Mouse (Mus musculus) spleen, postnatal 14 days (tissue): Measurements from ENCODE around the gene Tmc8.
"Not testable (repeated sequence)": the region's sequence is repeated elsewhere in the genome, so short reads cannot be mapped to it uniquely, and the experiment has no call there.

ENCODE experiments used
- DNase-seq, 2 experiments: peaks; one replicate each; pipeline ENCODE4 v3.0.0; 2021 to 2022; ENCODE audit warnings: low spot score in 2 of 2

Tmc8 gene

GRCm38 (mm10) chr11:117794035-117794551 is 12.2 kb downstream of the Tmc8 start:
- DNase-seq: no peak

GRCm38 (mm10) chr11:117796954-117797353 is 15.1 kb downstream of the Tmc8 start:
- DNase-seq: no peak

- DNase-seq: peak; percentile 40 to 58
Measured at GRCm38 (mm10) chr11:117797511-117798159, 15.8 kb downstream of the Tmc8 start, which contains the start of gene 6030468B19Rik. TSS of gene 6030468B19Rik (plus strand) at chr11:117797660.

GRCm38 (mm10) chr11:117798160-117798541 is 16.3 kb downstream of the Tmc8 start:
- DNase-seq: no peak

GRCm38 (mm10) chr11:117799174-117799573 is 17.3 kb downstream of the Tmc8 start:
- no peak for DNase-seq

GRCm38 (mm10) chr11:117800038-117800437 is 18.2 kb downstream of the Tmc8 start:
- DNase-seq: no peak

GRCm38 (mm10) chr11:117801650-117802049 is 19.8 kb downstream of the Tmc8 start:
- no peak for DNase-seq

GRCm38 (mm10) chr11:117803166-117803688 is 21.4 kb downstream of the Tmc8 start:
- DNase-seq: no peak

GRCm38 (mm10) chr11:117806781-117807180 is 24.9 kb downstream of the Tmc8 start:
- no peak for DNase-seq

GRCm38 (mm10) chr11:117809407-117810311 is 27.8 kb downstream of the Tmc8 start, which contains the start of the genes Gm20708 and Syngr2:
TSS of gene Gm20708 (plus strand) at chr11:117809668.
TSS of gene Syngr2 (plus strand) at chr11:117809668.
- peak; percentile 61 to 73 for DNase-seq

- DNase-seq: peak; percentile 57 to 72
Measured at GRCm38 (mm10) chr11:117810401-117811046, 28.6 kb downstream of the Tmc8 start.

GRCm38 (mm10) chr11:117813867-117814266 is 32.0 kb downstream of the Tmc8 start:
- DNase-seq: no peak

- no peak for DNase-seq
Measured at GRCm38 (mm10) chr11:117814704-117815366, 33.0 kb downstream of the Tmc8 start.

GRCm38 (mm10) chr11:117815850-117816249 is 34.0 kb downstream of the Tmc8 start:
- not testable (repeated sequence) for DNase-seq

GRCm38 (mm10) chr11:117816389-117816996 is 34.6 kb downstream of the Tmc8 start:
- DNase-seq: no peak

GRCm38 (mm10) chr11:117819095-117819494 is 37.2 kb downstream of the Tmc8 start:
- DNase-seq: no peak

- DNase-seq: no peak
Measured at GRCm38 (mm10) chr11:117820173-117820572, 38.3 kb downstream of the Tmc8 start.

GRCm38 (mm10) chr11:117821868-117822267 is 40.0 kb downstream of the Tmc8 start:
- no peak for DNase-seq

GRCm38 (mm10) chr11:117822728-117823241 is 40.9 kb downstream of the Tmc8 start:
- DNase-seq: no peak

GRCm38 (mm10) chr11:117823411-117823810 is 41.5 kb downstream of the Tmc8 start:
- no peak for DNase-seq
